Mouse (Mus musculus) lung, postnatal 25 days (tissue): Measurements from ENCODE around the gene Zmiz1.

Experiments used
- DNase-seq: peaks from one replicate; pipeline ENCODE4 v3.0.0; 2022; ENCODE audit warnings: low spot score

Gene Zmiz1

GRCm38 (mm10) chr14:25561716-25562115 lies 102.7 kb downstream of the Zmiz1 start:
- no peak for DNase-seq

- DNase-seq = no peak
Measured at GRCm38 (mm10) chr14:25562447-25562846, 103.5 kb downstream of the Zmiz1 start.

DNA sequence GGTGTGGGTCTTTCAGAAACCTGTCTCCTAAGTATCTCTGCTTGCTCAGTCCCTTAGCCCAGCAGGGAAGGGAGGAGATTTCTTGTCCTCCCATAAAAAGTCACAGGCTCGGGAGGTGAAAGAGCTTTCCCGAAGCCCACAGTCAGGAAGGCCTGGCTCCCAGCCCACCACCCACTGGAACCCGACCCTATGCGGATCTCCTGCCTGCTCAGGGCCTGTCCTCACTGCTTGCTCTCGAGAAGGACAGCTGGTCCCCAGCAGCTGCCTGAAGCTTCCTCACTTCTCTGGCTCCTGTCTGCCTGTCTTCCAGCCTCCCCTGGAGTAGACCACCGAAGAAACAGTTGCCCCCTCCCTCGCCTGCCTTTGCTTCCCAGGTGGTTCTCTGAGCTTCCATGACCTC lies 103.9 kb downstream of the Zmiz1 start:
- DNase-seq = no peak

DNA sequence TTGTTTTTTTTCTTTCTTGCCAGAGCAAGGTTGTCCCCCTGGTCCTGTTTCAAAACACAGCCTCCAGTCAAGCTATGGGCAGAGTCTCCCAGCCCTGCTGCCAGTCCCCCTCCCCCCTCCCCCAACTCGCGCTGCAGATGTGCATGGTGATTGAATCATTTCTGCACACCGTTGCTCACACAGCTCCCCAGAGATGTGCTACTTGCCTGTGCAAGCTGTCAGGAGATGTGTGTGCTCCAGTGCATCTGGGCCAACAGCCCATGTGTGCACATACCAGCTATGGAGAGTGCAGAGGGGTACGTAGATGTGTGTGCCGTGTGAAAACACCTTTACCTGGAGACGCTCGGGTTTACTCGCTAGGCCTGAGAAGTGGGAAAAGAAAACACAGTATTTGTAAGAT lies 105.6 kb downstream of the Zmiz1 start:
- DNase-seq = no peak

GRCm38 (mm10) chr14:25565344-25566088 lies 106.5 kb downstream of the Zmiz1 start:
- DNase-seq = peak; percentile 87

DNA sequence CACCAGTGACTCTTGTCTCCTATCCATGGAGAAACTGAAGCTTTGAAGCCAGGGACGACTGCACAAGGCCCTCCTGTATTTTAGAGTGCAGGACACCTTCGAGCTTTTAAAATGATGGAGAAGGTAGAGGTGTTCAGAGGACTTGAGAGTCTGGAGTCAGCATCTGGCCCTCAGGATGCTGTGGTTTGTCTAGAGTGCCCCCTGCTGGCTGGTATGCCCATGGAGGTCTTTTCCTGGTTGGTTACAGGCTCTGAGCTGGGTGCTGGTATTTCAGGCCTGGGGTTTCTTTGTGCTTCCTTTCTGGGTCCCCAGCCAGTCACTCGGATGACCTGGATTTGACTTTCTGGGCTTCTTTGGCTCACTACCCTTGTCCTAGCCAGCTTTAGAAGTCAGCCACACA lies 108.3 kb downstream of the Zmiz1 start:
- peak; percentile 80 for DNase-seq

GRCm38 (mm10) chr14:25567837-25568236 lies 108.9 kb downstream of the Zmiz1 start:
- no peak for DNase-seq

- no peak for DNase-seq
Measured at GRCm38 (mm10) chr14:25574047-25574870, 115.3 kb downstream of the Zmiz1 start.

DNA sequence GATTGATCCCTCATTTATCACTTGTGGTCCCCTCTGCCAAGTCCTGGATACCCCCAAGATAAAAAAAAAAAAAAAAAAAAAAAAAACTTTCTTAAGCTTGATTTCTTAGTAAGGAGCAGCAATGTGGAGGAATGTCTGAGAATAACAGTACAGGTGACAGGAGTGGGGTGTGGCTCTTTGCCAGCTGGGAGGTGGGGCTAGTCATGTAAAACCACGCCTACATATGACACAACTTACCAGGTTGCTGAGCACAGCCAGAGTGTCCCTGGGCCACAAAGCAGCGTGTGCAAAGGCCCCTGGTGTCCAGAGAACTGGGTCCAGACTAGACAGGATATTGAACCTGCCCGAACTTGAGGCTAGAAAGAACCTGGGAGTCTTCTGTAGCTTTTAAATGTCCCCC lies 117.7 kb downstream of the Zmiz1 start:
- DNase-seq = no peak

DNA sequence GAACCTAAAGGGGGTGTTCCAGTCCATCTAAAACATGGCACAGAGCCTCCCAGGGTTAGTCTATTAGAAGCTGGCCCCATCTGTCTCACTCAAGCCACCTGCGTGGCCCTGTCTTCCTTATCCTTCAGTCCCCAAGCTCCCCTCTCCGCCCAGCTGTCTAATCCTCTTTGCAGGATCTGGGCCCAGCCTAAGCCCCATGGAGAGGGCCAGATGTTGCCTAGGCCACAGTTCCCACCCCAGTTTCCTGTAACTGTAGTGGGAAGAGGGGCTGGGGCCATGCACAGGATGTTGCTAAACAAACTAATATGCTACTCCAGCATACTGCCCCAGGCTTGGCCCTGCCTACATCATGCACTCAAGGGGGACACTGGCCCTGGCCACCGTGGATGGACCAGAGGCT lies 118.4 kb downstream of the Zmiz1 start:
- DNase-seq = no peak

GRCm38 (mm10) chr14:25579597-25579996 lies 120.6 kb downstream of the Zmiz1 start:
- no peak for DNase-seq

DNA sequence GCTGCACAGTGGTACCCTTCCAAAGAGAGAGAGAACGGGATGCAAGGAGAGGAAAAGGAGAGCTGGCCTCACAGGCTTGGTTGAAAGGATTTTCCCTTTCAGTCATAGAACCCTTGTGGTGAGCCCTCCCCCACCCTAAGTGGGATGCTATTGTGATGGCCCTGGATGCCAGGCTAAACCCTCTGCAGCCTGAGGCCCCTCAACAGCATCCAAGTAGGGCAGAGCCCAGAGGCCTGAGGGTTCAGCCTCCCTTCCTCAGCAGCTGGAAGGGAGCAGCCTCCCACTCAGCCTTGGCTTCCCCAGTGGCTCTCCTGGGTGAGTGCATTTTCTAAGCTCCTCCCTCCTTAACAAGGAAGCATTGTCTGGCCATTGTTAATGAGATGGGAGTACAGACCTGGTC lies 121.4 kb downstream of the Zmiz1 start:
- no peak for DNase-seq

DNA sequence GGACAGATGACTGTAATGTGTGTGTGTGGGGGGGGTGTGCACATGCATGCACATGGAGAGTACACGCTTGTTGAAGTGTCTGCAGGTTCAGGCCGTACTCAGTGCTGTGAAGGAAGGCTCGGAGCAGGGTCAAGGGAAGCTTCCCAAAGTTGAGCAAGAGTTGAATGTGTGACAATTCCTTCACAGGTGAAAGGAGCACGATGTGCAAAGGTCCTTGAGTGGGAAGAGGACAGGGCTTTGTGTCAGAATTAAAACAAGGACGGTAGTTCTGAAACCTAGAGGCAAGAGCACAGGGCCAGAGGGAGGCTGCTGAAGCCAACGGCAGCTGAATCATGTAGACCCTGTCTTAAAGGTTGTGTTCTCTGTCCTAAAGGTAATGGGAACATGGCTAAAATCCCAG lies 123.6 kb downstream of the Zmiz1 start:
- no peak for DNase-seq

DNA sequence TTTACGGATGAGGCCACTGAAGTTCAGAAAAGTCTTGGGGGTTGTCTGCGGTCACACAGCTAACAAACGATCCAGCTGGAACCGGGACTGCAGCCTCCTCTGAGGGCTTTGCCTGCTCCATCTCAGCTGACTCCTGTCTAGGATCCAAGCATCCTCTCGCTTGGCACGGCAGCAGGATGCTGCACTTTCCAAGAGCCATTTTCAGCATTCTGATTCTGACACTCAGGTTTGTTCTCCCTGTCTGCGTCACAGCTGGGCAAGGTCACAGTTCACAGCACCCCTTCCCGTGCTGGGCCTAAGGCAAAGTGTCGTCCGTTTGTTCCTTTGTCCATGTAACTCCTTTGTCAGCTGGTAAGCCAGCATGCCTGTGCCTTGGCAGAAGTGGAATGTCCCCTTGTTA lies 124.9 kb downstream of the Zmiz1 start:
- no peak for DNase-seq

DNA sequence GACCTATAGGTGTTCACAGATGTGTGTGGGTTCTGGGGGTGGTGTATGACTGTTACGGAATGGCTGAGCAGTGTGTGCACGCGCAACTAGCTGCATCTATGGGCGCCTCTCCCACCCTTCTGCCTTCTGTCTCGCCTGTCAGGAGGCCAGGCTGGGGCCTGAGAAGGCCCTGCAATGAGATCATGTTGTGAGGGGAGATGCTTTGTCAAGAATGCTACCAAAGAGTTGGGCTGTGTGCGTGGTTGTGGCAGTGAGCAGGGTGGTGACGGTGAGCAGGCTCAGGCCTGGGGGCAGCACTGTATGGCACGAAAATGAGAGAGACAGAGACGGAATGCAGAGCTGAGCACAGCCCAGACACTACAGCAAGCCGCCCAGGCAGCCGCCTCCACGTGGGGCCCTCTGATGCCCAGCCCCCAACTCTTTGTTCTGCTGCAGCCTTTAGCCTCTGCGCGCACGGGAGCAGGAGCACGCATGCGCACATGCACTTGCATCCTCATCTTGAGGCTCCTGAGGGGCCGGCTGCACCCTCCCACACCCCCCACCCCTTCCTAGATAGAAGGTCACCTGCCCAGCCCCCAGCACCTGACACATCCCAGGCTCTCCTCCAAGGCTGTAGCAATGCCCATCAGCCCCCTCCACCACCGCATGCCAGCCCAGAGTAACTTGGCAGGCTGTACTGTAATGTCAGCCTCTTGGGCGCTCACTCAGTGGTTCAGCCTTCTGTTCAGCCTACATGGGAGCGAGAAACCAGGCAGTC lies 126.7 kb downstream of the Zmiz1 start:
- DNase-seq = no peak

GRCm38 (mm10) chr14:25586846-25587486 lies 128.0 kb downstream of the Zmiz1 start:
- DNase-seq = no peak

DNA sequence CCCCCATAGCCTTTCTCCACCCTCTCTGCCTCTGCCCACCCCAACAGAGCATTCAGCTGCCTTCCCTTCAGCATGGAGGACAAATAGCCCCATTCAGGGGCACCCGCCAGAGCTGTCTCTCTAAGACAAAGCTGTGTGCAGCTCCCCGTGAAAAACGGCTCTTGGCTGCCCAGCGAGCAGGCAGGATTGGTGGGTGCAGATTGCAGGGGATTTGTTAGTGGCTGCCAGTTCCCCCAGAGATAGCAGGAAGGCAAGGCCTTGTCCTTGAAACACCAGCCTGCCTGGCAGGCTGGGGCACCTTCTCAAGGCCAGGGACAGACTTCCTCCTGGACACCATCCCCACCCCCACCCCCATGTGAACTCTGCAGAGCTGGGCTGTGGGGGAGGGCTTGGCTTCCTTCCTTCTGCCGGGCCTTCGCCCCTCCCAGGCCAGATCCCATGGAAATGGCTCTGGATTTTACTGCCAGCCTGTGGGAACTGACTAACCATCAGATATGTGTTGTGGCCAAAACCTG lies 128.6 kb downstream of the Zmiz1 start:
- peak; percentile 70 for DNase-seq

- DNase-seq = no peak
Measured at GRCm38 (mm10) chr14:25588156-25588555, 129.2 kb downstream of the Zmiz1 start.

GRCm38 (mm10) chr14:25588946-25589937 lies 130.3 kb downstream of the Zmiz1 start:
- no peak for DNase-seq

GRCm38 (mm10) chr14:25591000-25591399 lies 132.0 kb downstream of the Zmiz1 start:
- no peak for DNase-seq

DNA sequence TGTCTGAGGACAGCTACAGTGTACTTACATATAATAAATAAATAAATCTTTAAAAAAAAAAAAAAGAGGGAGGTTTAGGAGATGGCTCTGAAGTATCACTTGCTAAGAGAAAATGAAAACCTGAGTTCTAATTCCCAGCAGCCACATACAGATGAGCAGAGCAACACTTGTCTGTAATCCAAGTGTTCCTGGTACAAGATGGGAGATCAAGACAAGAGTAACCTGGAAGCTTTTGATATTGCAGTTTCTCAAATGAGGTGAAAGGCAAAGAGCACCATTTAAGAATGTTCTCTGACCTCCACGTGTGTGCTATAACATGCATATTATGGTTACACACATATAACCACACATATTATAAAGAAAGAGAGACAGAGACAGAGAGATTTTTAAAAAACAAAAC lies 132.4 kb downstream of the Zmiz1 start:
- DNase-seq = no peak
